Mouse (Mus musculus) adrenal gland, adult 2 months (tissue): ENCODE measurements at regions not wholly inside any gene's neighbourhood (a gene's known extent, or its start where the extent isn't known, plus 50 kb on each side); places are given as distances from the start of the nearest gene placed in this dataset.

Experiments used
- DNase-seq: peaks from one replicate; pipeline ENCODE4 v3.0.0; 2021

DNA sequence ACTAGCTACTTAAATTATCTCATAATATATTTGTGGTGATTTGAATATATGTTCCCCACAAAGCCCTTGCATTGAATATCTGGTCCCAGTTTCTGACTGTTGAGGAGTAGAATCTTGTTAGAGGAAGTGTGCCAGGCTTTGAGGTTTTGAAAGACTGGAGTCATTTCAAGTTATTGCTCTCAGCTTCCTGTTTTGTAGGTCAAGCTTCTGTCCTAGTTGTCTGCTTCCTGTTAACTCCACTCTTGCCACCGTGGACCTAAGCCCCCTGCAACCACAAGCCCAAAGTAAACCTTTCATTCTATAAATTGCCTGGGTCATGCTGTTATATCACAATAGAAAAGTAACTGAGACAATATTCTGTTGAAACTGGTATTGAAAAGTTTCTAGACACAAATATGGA lies 1232.3 kb upstream of the Lrrc6 start:
- no peak for DNase-seq

DNA sequence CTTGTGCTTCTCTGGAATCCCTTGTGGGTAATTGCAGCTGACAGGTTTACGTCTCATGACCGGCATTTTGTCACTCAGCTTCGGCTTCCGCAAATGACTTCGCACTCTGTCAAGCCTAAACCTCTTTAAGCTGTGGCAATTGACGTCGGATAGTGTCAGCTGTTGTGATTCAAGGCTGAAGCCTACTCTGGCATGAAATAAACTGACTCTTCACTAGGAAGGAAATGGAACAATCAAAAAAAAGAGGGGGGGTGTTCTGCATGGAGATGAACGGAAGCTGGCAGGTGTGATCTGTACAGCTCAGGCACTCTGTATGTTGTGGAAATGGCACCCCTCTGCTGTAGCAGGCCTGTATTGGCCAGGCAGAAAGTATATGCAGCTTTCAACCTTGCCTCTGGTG lies 1228.8 kb upstream of the Lrrc6 start:
- DNase-seq: no peak

DNA sequence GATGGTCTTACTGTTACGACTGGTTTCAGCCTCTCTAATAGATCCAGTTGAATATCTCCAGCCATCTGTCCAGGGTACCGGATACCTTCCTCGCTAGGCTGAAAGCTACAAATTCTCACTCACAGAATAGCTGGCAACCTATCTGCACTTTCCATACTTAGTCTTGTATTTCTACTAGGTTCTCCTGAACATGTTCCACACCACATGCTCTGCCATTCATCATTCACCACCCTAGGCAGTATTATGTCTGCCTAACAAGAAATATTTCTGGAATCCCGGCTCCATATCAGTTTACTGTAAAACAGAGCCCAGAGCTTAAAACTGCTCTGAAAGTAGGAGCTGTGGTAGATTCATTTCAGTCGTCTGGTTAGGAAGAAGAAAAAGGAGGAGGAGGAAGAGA lies 1224.5 kb upstream of the Lrrc6 start:
- DNase-seq: no peak

DNA sequence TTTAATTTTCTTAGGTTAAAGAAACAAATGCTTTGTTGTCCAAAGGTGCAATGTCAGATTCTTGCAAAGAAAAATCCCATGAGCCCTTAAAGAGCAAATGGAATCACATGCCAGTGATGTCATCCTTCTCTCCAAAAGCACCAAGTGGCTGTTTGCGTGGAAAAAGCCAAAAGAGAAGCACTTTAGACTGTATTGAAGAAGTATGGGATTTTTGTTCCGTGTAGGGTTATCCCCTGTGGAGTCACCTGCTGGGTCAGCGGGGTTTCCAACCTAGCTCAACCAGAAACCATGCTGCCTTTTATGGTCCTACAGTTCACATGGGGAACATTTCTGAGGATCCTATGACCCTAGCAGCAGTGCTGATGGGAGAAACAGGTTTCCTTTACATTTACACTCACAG lies 1213.5 kb upstream of the Lrrc6 start:
- no peak for DNase-seq

DNA sequence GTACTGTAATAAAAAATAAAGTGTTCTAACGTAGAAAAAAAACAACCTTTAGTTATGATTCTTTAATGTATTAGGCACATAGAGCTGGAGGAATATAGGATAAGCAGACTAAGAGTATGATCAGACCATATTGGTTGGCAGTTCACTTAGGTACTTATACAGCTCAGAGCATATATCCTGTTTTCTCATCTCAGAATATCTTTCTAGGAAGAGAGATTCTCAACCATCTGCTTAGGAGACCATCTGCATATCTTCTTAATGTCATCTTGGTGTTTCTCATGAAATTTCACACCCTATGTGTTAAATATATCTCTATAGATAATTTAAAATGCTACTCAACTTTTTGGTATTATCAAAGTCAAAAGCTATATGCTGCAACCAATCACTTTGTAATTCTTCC lies 1185.4 kb upstream of the Lrrc6 start:
- DNase-seq: no peak

DNA sequence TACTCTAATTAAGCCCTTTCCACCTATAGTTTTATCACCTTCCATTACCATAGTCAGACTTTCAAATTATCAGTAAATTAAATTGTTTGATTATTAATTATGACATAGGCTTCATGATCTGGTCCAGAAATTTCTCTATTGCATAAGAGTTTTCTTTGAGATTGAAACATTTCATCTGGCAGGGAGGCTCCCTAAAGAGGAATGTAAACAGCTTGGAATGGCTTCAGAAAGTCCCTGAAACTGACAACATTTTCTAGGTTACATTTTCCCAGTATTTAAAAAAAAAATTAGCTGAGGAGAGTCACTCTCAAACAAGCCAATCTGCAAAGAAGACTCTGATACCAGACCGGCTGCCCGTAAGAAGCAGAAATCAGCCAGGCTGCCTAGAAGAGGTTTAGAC lies 1172.6 kb upstream of the Lrrc6 start:
- DNase-seq: no peak

DNA sequence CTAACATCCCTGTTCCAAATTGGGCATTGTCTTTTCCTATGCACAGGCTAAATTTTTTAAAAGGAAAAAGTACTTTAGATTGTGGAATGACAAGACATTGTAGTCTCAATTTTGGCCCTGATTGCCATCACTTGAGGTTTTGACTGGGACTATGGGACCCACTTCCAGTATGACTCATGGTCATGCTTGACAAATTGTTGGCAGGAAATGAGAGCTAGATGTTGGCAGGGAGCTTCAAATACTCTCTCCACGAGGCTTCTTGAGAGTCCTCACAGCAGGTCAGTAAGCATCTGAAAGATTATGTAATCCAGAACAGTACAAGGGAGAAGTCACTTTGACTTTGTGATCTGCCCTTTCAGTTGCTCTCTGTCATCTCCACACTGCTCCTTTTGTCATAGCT lies 1135.4 kb upstream of the Lrrc6 start:
- DNase-seq: peak; percentile 18

DNA sequence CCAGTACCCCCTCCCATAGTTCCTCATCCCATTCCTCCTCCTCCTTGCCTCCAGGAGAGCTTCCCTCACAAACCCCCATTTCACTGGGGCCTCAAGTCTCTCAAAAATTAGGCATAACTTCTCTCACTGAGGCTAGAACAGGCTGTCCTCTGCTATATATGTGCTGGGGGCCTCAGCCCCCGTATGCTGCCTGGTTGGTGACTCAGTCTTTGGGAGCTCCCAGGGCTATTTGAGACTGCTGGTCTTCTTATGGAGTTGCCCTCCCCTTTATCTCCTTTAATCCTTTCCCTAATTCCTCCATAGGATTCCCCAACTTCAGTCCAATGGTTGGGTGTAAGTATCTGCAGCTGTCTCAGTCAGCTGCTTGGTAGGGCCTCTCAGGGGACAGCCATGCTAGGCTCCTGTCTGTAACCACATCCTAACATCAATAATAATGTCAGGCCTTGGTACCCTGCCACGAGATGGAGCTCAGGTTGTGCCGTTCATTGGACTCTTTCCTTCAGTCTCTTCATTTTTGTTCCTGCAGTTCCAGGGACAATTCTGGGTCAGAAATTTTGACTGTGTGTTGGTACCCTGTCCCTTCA lies 1126.1 kb upstream of the Lrrc6 start:
- no peak for DNase-seq

DNA sequence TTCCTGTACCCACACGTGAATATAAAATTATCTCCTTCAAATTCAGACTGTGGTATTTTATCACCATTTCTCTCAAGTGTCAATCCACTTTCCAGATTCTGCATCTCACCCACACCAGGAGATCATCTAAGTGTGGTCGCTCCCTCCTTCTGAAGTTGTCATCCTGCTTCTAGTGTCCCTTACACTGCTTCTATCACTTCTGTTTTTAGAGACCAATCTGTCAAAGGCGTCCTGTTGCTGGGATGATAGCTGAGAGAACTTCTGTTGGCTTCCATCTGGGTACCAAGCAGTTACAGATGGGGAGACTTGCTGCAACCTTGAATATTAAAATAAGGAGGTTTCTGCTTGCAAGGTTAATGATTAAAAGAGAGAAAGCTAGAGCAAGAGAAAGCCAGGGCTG lies 1111.2 kb upstream of the Lrrc6 start:
- DNase-seq: no peak

DNA sequence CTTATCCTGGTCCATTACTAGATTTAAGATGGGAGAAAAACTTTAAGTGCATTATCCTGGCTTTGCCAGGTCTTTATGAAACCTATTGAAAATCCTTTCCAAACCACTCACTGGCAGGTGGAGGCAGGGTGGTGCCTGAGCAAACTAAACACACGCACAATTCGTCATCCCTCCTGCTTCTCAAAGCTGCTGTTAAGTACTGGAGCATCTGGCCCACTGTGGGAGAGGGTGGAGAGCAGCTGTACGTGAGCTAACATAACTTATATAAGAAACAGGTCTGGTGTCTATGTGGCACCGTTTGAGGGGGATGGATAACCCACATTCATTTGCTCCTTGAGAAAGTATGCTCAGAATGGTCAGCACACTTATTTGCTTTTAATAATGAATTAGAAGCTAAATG lies 1097.7 kb upstream of the Lrrc6 start:
- no peak for DNase-seq

DNA sequence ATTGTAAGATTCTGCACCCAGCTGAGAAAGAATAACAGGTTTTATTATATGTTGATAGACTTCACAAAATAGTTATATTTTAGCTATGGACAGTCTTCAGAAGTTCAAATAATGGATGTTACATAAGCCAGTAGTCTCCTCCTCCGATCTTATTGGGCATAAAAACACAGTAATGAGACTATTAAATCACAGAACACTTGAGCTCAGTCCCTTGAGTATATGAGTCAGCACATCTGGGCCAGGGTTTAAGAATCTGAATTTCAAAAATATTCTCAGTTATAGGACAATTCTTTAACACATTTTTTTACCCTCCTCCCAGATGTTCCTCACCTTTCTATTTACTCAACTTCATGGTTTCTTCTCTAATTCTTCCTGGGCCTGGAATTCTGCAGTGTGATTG lies 1075.9 kb upstream of the Lrrc6 start:
- no peak for DNase-seq

DNA sequence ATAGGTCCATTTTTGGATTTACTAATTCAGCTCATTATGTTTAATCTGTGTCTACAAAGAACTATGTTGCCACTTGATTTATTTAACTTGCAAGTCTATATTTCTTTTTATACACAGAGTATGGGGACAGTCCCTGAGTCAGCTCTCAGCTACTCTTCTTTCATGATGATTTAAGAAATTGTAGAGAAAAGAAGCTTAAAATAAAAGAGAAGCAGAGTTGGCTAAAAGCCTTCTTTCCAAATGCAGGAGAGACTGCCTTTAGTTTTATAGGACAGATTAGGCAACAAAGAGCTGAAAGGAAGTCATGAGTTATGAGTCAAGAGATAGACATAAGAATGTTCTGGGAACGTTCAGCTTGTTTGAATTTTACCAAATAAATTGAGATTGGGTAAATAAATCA lies 1070.9 kb upstream of the Lrrc6 start:
- DNase-seq: no peak

DNA sequence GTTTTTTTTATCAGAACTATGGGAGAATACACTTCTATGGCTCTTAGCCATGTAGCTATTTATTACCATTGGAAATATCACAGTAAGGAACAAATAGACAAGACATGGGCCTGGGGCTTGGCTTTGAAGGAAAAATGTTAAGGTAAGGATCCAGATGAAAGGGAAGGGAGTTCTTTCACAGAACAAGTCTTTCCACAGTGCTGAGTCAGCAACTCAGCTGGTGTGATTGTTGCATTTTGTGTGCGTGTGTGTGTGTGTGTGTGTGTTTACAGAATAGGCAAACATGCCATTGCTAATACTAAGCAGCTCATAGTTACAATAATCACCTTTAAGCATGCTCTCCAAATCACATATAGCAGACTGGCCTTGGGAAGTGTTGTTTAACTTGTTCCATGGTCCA lies 1056.6 kb upstream of the Lrrc6 start:
- no peak for DNase-seq

DNA sequence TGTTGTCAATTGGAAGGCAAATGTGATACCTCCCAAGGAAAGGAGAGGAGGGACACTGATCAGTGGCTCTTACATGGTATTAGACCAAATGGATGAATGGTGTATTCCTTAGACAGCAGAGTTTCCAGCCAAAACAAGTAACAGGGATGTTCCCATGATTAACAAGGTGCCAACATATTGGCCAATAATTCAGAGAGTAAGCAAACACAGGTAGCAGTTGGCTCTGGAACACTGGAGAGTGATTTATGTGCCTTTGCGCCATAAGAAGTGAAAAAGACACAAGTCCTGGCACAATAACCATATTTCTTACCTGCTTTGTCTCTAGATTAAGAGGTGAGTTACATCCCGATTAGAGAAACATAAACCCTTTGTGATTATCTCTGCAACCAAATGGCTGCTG lies 1051.2 kb upstream of the Lrrc6 start:
- no peak for DNase-seq

DNA sequence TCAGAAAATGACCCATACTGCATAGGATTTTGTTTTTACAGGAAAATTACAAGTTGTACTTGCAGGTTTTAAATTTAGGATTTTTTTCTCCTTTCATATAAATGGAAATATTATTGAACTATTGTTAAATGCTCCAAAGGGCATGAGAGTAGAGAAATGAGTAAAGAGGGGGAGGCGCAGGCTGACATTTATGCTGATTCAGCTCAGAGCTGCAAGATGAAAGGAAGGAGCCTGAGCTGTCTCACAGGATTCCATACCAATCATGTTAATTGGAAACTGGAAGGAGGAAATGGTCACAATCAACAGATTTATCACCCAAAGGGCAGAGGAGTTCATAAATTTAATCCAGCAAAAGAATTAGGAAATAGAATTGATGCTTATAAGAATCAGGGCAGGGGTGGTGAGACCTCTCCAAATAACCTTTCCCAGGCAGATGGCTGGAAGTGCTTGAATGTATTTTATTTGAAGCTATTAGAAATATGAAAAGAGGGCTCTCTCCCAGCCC lies 1046.2 kb upstream of the Lrrc6 start:
- no peak for DNase-seq

DNA sequence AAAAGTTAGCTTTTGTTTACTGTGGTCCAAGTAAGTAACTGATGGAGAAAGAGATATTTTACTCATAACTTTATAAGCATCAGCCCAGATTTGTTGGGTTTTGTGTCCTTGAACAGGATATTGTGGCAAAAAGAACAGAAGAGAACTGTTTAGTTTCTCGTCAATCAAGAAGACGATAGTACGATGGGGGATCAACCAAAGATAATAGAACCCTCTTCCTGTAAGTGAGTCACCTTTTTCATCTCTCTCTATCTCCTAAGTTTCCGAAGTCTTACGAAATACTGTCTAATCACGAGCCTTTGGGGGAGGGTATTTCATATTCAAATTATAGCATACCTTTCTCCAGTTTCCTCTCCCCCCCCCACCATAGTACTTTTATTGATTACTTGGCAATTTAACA lies 1045.0 kb upstream of the Lrrc6 start:
- no peak for DNase-seq

DNA sequence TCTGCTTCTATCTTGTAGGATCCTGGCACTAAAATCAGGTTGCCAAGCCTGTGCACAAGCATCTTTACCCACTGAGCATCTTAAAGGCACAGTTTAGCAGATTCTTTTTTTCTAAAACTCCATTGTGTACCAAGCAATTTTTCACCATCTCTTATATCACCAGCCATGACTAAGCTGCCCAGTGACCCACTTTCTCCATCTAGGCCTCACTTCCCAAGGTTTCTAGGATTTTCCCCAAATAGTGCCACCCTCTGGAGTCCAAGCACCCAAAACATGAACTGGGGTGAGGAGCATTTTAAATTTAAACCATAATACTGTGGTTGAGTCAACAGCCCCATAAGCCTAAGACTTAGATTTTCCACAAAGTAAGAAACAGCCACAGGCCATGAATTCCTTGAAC lies 1013.0 kb upstream of the Lrrc6 start:
- DNase-seq: no peak

DNA sequence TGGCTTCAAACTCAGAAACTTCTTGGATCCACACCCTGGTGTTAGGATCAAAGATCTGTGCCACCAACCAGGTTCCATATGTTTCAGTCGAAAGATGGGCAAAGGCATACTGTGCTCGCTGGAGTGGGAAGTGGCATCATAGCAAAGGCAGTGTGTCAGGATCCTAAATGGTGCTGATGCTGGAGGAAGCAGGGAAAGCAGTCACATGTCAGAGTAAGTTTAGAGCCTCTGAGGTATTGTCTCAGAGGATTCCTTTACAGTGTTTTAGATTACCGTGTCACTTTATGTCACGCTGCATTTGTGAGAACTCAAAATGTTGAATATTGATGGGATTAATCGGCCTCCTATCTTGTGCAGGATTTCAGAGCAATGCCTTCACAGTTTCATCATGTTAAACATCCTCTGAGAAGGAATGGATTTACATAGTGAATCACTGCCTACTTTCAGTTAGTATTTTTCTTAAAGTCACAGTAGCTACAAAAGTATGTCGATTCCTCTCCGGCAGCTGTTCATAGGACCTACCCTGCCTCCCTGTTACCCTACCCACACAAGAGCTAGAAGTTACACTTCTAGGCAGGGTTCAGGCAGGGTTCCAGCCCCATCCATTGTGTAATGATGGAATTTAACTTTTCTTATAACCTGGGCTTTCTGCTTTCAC lies 994.4 kb upstream of the Lrrc6 start:
- no peak for DNase-seq

DNA sequence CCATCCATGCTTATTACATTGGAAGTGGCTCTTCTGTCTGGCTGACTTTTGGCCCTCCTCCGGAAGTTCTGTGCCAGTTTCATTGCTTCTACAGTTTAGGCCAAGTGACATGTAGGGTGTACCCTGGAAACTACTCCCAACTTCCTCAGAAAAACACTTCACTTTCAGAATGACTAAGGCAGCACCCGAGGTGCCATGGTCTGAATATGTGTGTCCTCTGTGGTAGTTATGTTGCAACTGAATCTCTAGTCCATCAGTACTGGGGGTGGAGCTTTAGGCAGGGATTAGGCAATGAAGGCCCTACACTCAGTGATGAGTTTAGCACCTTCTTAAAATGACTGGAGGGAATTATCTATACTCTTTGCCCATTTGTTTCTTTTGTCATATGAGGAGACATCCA lies 981.0 kb upstream of the Lrrc6 start:
- DNase-seq: peak; percentile 16

DNA sequence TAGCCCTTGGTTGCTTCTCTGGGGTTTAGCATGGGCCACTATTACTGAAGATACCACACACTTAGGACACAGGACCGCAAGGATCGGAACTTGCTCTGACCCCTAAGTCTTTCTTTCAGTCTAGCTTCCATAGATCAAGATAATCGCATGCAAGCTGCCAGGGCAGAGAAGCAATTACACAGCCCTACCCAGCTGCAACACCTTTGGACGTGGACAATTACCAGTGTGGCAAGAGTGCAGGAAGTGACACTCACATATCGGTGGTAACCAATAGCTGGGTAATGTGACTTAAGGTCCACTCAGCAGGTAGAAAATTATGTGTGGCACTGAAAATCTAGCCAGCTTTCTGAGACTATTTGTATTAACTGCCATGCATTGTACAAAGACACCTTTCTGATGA lies 973.6 kb upstream of the Lrrc6 start:
- no peak for DNase-seq

DNA sequence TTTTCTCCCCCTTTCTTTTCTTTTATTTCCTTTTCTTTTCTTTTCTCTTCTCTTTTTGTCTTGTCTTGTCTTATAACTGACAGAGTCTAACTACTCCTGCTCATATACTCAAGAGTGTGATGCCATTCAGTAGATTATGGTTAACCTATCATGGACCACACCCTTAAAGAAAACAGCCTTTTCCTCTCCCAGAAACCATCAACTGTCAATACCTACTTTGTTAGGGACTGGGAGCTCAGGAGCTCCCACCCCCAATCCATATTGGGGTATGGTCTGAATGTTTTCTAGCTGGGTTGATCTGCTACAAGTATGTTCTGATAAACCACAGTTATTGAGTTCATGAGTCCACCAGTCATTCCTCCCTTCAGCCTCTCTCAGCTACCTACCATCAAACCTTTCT lies 972.3 kb upstream of the Lrrc6 start:
- no peak for DNase-seq

DNA sequence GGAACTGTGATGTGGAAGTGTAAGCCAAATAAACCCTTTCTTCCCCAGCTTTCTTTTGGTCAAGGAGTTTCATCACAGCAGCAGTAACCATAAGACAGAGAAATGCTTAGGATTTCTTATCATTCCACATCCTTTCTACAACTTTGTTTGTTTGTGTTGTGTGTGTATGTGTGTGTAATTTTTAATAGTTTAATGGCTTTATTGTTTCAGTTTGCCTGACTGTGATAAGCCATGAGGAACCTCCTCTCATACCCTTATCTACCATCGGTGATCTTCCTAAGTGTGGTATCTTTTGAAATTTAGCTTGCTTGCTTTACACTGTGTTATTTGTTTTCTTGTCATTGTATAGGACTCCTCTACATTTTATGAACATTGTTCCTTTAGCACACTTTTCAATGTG lies 970.6 kb upstream of the Lrrc6 start:
- no peak for DNase-seq

DNA sequence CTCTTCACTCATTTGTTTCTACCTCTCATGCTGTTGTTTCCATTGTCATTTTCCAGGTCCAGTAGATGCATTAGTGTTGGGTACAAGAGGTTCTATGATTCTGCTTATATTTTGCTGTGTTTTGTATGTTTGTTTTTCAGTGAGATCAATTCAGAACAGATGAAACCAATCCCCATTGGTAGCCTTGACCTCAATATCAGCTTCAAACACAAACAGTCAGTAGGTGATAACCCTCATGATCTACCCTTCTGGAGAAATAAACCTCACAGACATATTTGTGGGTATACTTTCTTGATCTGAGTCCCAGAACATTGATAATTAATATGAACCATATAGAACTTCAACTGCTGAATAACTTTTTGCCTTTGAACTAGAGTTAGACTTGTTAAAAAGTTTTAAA lies 969.3 kb upstream of the Lrrc6 start:
- no peak for DNase-seq
